Mouse (Mus musculus) MEL (cell line): ENCODE measurements around the gene Ap2s1. TPM values are rescaled to one million over a fixed set of nuclear protein-coding genes. Genes with fewer than 3 reads are reported as not detected.

ENCODE experiments used
- DNase-seq: peaks from one replicate; pipeline ENCODE4 v3.0.0; 2011; ENCODE audit warnings: low read depth, low spot score
- H3K27ac ChIP-seq: 2 replicates; pipeline ENCODE4 v1.5.1; 2012; ENCODE audit warnings: low read depth, mild to moderate bottlenecking, control low read depth, low read length, moderate library complexity; ENCODE audit not compliant: control insufficient read depth
- H3K27me3 ChIP-seq, 2 experiments: fragments of 150-350 bp in 1 of 2; sonication (generic) in 1 of 2; 2 replicates each; pipeline ENCODE4 v1.6.1; 2012; ENCODE audit warnings: low read length in 2 of 2, mild to moderate bottlenecking in 2 of 2, improper control_type of control experiment in 1 of 2, moderate library complexity in 1 of 2; ENCODE audit not compliant: insufficient read depth in 2 of 2, control insufficient read depth in 1 of 2
- H3K36me3 ChIP-seq, 2 experiments: 2 replicates each; pipeline ENCODE4 v1.6.1; 2012 to 2014; ENCODE audit warnings: low read length in 2 of 2, improper control_type of control experiment in 1 of 2, inconsistent platforms in 1 of 2, mild to moderate bottlenecking in 1 of 2; ENCODE audit not compliant: insufficient read depth in 2 of 2, control insufficient read depth in 1 of 2
- H3K4me1 ChIP-seq, 2 experiments: fragments of 150-350 bp in 1 of 2; sonication (generic) in 1 of 2; 2 replicates each; pipeline ENCODE4 v1.6.1; 2012; ENCODE audit warnings: low read length in 2 of 2, improper control_type of control experiment in 1 of 2, mild to moderate bottlenecking in 1 of 2; ENCODE audit not compliant: insufficient read depth in 2 of 2, control insufficient read depth in 1 of 2
- H3K4me3 ChIP-seq, 2 experiments: fragments of 150-350 bp in 1 of 2; sonication (generic) in 1 of 2; 2 replicates each; pipeline ENCODE4 v1.5.1; 2012; ENCODE audit warnings: low read depth in 2 of 2, low read length in 2 of 2, mild to moderate bottlenecking in 2 of 2, moderate library complexity in 2 of 2, control low read depth in 1 of 2, improper control_type of control experiment in 1 of 2; ENCODE audit not compliant: control insufficient read depth in 1 of 2, insufficient read depth in 1 of 2
- H3K79me2 ChIP-seq: 2 replicates; pipeline ENCODE4 v1.6.1; 2012; ENCODE audit warnings: mild to moderate bottlenecking, low read length, moderate library complexity; ENCODE audit not compliant: control insufficient read depth, poor library complexity, insufficient read depth
- H3K9ac ChIP-seq: 2 replicates; pipeline ENCODE4 v1.6.1; 2012; ENCODE audit warnings: low read depth, mild to moderate bottlenecking, control low read depth, low read length, moderate library complexity; ENCODE audit not compliant: control insufficient read depth, poor library complexity, severe bottlenecking
- H3K9me3 ChIP-seq: fragments of 150-350 bp; sonication (generic); replicated peaks from 2 replicates; pipeline ENCODE4 v1.6.1; 2012; ENCODE audit warnings: mild to moderate bottlenecking, low read length, improper control_type of control experiment, moderate library complexity; ENCODE audit not compliant: insufficient read depth
- BHLHE40 ChIP-seq: IDR thresholded peaks from 2 replicates; pipeline ENCODE4 v1.6.1; 2012; ENCODE audit warnings: low read depth, mild to moderate bottlenecking, inconsistent platforms, low read length, improper control_type of control experiment, borderline replicate concordance
- CHD2 ChIP-seq: IDR thresholded peaks from 2 replicates; pipeline ENCODE4 v1.6.1; 2011; ENCODE audit warnings: low read length, improper control_type of control experiment
- GATA1 ChIP-seq: IDR thresholded peaks from 2 replicates; pipeline ENCODE4 v1.6.1; 2011; ENCODE audit warnings: low read depth, low read length, improper control_type of control experiment
- HCFC1 ChIP-seq: IDR thresholded peaks from 2 replicates; pipeline ENCODE4 v1.6.1; 2012; ENCODE audit warnings: low read depth, mild to moderate bottlenecking, inconsistent platforms, low read length, improper control_type of control experiment, moderate library complexity
- JUND ChIP-seq: IDR thresholded peaks from 2 replicates; pipeline ENCODE4 v1.6.1; 2011; ENCODE audit warnings: low read depth, mild to moderate bottlenecking, improper control_type of control experiment, low read length
- KAT2A ChIP-seq: conservative IDR thresholded peaks from 2 replicates; pipeline ENCODE4 v1.6.1; 2012; ENCODE audit warnings: low read depth, low read length, improper control_type of control experiment, inconsistent platforms
- MAX ChIP-seq: IDR thresholded peaks from 2 replicates; pipeline ENCODE4 v1.6.1; 2011; ENCODE audit warnings: low read length, improper control_type of control experiment
- MAZ ChIP-seq: IDR thresholded peaks from 2 replicates; pipeline ENCODE4 v1.6.1; 2012; ENCODE audit warnings: low read depth, mild to moderate bottlenecking, inconsistent platforms, low read length, improper control_type of control experiment
- MEF2A ChIP-seq: IDR thresholded peaks from 2 replicates; pipeline ENCODE4 v1.6.1; 2014; ENCODE audit warnings: low read depth, mild to moderate bottlenecking, inconsistent platforms, low read length, improper control_type of control experiment; ENCODE audit not compliant: poor library complexity, insufficient replicate concordance, severe bottlenecking; ENCODE audit errors: extremely low read depth
- MYB ChIP-seq: IDR thresholded peaks from 2 replicates; pipeline ENCODE4 v1.6.1; 2011; ENCODE audit warnings: mild to moderate bottlenecking, low read depth, low read length, improper control_type of control experiment
- MYC ChIP-seq: IDR thresholded peaks from 2 replicates; pipeline ENCODE4 v1.6.1; 2011; ENCODE audit warnings: low read depth, mild to moderate bottlenecking, low read length, improper control_type of control experiment, moderate library complexity
- NELFE ChIP-seq: IDR thresholded peaks from 2 replicates; pipeline ENCODE4 v1.6.1; 2011; ENCODE audit warnings: low read depth, low read length, improper control_type of control experiment
- POLR2A ChIP-seq, 2 experiments: IDR thresholded peaks; 2 replicates each; pipeline ENCODE4 v1.6.1; 2011 to 2012; ENCODE audit warnings: low read length in 2 of 2, mild to moderate bottlenecking in 2 of 2, control low read depth in 1 of 2, improper control_type of control experiment in 1 of 2, low read depth in 1 of 2, moderate library complexity in 1 of 2; ENCODE audit not compliant: control insufficient read depth in 1 of 2, insufficient read depth in 1 of 2, poor library complexity in 1 of 2
- TBP ChIP-seq: IDR thresholded peaks from 2 replicates; pipeline ENCODE4 v1.8.0; 2011; ENCODE audit warnings: low read depth, low read length, improper control_type of control experiment
- USF1 ChIP-seq: IDR thresholded peaks from 2 replicates; pipeline ENCODE4 v1.6.1; 2014; ENCODE audit warnings: low read depth, mild to moderate bottlenecking, inconsistent platforms, low read length, improper control_type of control experiment, moderate library complexity
- ZC3H11A ChIP-seq: IDR thresholded peaks from 2 replicates; pipeline ENCODE4 v1.6.1; 2012; ENCODE audit warnings: low read depth, mild to moderate bottlenecking, inconsistent platforms, low read length, improper control_type of control experiment
- ZKSCAN1 ChIP-seq: IDR thresholded peaks from 2 replicates; pipeline ENCODE4 v1.6.1; 2012; ENCODE audit warnings: low read depth, mild to moderate bottlenecking, inconsistent platforms, low read length, improper control_type of control experiment, moderate library complexity
- ZMIZ1 ChIP-seq: IDR thresholded peaks from 2 replicates; pipeline ENCODE4 v1.6.1; 2012; ENCODE audit warnings: low read depth, mild to moderate bottlenecking, inconsistent platforms, low read length, improper control_type of control experiment, moderate library complexity
- ZNF384 ChIP-seq: IDR thresholded peaks from 2 replicates; pipeline ENCODE4 v1.6.1; 2012; ENCODE audit warnings: low read depth, mild to moderate bottlenecking, inconsistent platforms, low read length, improper control_type of control experiment
- polyA plus RNA-seq, 2 experiments: library from polyadenylated mRNA; stranded (reverse) in 1 of 2; unstranded in 1 of 2; fragments of >175 nt in 1 of 2; fragments of >200 nt in 1 of 2; gene quantifications; 2 replicates each; pipeline versions ENCODE4 v1.2.1 to v1.2.4; 2012; ENCODE audit warnings: low replicate concordance in 2 of 2, low read depth in 1 of 2; ENCODE audit not compliant: insufficient read length in 2 of 2, insufficient read depth in 1 of 2, missing spikeins in 1 of 2
- total RNA-seq: library from RNA; depleted of rRNA; stranded (reverse); fragments of 300-350 nt; gene quantifications from 2 replicates; pipeline ENCODE4 v1.2.3, GENCODE M21; 2012

Ap2s1 gene
- total and polyA plus RNA-seq, 3 experiments = 288 to 297 TPM; not detected in 1

DNA sequence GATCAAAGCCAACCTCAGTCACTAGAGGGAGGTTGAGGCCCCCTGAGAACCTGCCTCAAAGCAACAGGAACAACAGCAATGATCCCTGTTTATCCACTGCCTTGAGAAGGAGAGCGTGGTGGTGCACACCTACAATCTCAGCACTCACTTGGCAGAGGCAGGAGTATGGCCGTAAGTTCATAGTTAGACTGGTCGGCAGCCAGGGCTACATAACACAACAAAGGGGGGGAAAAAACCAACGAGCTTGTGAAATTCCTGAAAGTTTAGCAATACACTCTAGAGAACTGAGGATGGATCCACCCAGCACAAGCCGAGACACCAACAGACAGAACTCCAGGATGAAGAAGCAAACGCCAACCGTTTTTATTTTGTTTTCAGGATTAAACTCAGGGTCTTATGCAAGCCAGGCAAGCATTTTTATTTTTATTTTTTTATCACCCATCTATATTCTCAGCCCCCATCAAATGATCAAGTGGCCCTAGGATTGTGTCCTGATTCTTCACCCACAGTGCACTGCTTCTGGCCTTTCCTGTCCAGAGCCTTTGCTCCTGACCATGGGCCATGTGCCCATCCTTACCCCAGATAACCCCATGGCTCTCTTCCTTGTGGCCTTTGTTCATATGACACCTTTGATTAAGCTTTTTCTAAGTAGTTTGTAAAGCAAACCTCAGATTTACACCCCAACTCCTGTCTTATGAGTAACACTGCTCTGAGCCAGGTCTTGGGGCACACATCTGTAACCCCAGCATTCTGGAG lies 25.4 kb downstream of the Ap2s1 start:
- Histone ChIP-seq H3K27ac (no peak overlapping the region), H3K9me3 (no peaks in the 10 kb centered on the region), H3K4me1 (no peaks in the 10 kb centered on the region), H3K27me3 (no peaks in the 10 kb centered on the region), H3K79me2 (no peaks in the 10 kb centered on the region), H3K9ac (no peak overlapping the region), H3K4me3 (no peak overlapping the region), H3K36me3 (no peaks in the 10 kb centered on the region)
- no peak for DNase-seq
- TF ChIP-seq ZKSCAN1 = no peak
- TF ChIP-seq POLR2A (IDR thresholded peaks at IDR 0.05; ENCODE audit: control insufficient read depth in 1 of 2, insufficient read depth in 1 of 2, low read depth in 1 of 2, low read length in 2 of 2, poor library complexity in 1 of 2) = no peak
- no peak for TF ChIP-seq MAX
- no peak for TF ChIP-seq ZMIZ1
- TF ChIP-seq USF1 = no peak
- TF ChIP-seq HCFC1 = no peak
- TF ChIP-seq CHD2 = no peak
- TF ChIP-seq TBP = no peak
- no peak for TF ChIP-seq JUND
- no peak for TF ChIP-seq MYC
- no peak for TF ChIP-seq BHLHE40

DNA sequence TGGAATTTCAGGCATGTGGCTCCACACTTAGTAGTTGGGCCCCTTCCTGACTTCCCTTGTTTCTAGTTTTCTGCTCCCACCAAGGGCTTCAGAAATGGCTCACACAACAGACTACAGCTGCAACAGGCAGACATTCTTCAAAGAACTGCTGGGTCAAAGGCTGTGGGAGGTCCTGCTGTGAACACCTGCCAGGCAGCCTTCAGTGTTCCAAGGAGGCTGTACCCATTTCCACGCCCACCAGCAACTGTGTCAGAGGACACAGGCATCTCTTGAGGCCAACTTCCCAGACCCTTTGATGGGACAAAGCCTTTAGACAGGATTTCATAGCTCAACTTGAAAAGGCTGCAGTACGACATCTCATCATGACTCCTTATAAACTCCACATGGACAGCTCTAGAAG lies 28.2 kb downstream of the Ap2s1 start:
- no peak for TF ChIP-seq ZC3H11A
- no peak for TF ChIP-seq KAT2A
- TF ChIP-seq ZNF384 = no peak
- no peak for TF ChIP-seq NELFE
- no peak for TF ChIP-seq HCFC1
- TF ChIP-seq ZMIZ1 = no peak
- no peak for TF ChIP-seq MEF2A
- TF ChIP-seq GATA1 = no peak
- no peak for TF ChIP-seq MAZ
- no peak for TF ChIP-seq MYB
- TF ChIP-seq JUND = no peak
- no peak for DNase-seq
- Histone ChIP-seq H3K27ac (no peak overlapping the region), H3K4me3 (no peak overlapping the region), H3K27me3 (no peaks in the 10 kb centered on the region), H3K79me2 (no peaks in the 10 kb centered on the region), H3K4me1 (no peaks in the 10 kb centered on the region), H3K36me3 (no peaks in the 10 kb centered on the region), H3K9ac (no peak overlapping the region), H3K9me3 (no peaks in the 10 kb centered on the region)
